Mouse (Mus musculus) brain, embryonic 18.5 days (tissue): ENCODE measurements at regions not wholly inside any gene's neighbourhood (a gene's known extent, or its start where the extent isn't known, plus 50 kb on each side); places are given as distances from the start of the nearest gene placed in this dataset.

ENCODE experiments used
- DNase-seq: peaks from one replicate; pipeline ENCODE4 v3.0.0-alpha.2; 2012; ENCODE audit warnings: low read depth, low spot score

GRCm38 (mm10) chr6:84263686-84264085 is 255.3 kb downstream of the Dysf start:
- DNase-seq, result no peak

GRCm38 (mm10) chr6:84262766-84263165 is 254.4 kb downstream of the Dysf start:
- DNase-seq, result no peak

- no peak for DNase-seq
These were observed 253.1 kb downstream of the Dysf start for GRCm38 (mm10) chr6:84261483-84261882.
